Mouse (Mus musculus) ZHBTc4 (cell line): Measurements from ENCODE around the gene Dclre1c.

Experiments used
- DNase-seq: peaks from one replicate; pipeline ENCODE4 v3.0.0-alpha.2; 2011; ENCODE audit warnings: low read depth, low spot score

Gene Dclre1c

GRCm38 (mm10) chr2:3474861-3475283 is 50.9 kb downstream of the Dclre1c start, which contains the start of gene Suv39h2:
TSS of gene Suv39h2 (minus strand) at chr2:3475031.
- DNase-seq: peak; percentile 97

- no peak for DNase-seq
Observed at GRCm38 (mm10) chr2:3475746-3476251, 51.9 kb downstream of the Dclre1c start.

- DNase-seq: no peak
Observed at GRCm38 (mm10) chr2:3480239-3480638, 56.3 kb downstream of the Dclre1c start.

- DNase-seq: no peak
Observed at GRCm38 (mm10) chr2:3489816-3490215, 65.9 kb downstream of the Dclre1c start.

GRCm38 (mm10) chr2:3493833-3494409 is 70.0 kb downstream of the Dclre1c start:
- no peak for DNase-seq

- DNase-seq: no peak
Observed at GRCm38 (mm10) chr2:3499543-3499942, 75.6 kb downstream of the Dclre1c start.

GRCm38 (mm10) chr2:3500886-3501285 is 77.0 kb downstream of the Dclre1c start:
- DNase-seq: no peak

- DNase-seq: peak; percentile 43
Observed at GRCm38 (mm10) chr2:3512076-3512475, 88.1 kb downstream of the Dclre1c start.

GRCm38 (mm10) chr2:3512552-3513454 is 88.9 kb downstream of the Dclre1c start, which contains the start of the genes Gm45902, Hspa14 and Cdnf:
TSS of gene Gm45902 (minus strand) at chr2:3512790.
TSS of gene Hspa14 (minus strand) at chr2:3512814.
TSS of gene Cdnf (plus strand) at chr2:3513030.
- DNase-seq: peak; percentile 99
